Mouse (Mus musculus) liver, adult 2 months (tissue): ENCODE results near the gene Etfb. TPM values are rescaled to one million over a fixed set of nuclear protein-coding genes. Genes with fewer than 3 reads are reported as not detected.

ENCODE experiments used
- DNase-seq: peaks from one replicate; pipeline ENCODE4 v3.0.0-alpha.2; 2011; ENCODE audit warnings: low read depth, low spot score; ENCODE audit errors: extremely low read depth
- H3K27ac ChIP-seq: fragments of 200-500 bp; replicated peaks from 2 replicates; pipeline ENCODE4 v1.5.1; 2012; ENCODE audit warnings: low read depth, mild to moderate bottlenecking, control low read depth, inconsistent platforms, low read length; ENCODE audit not compliant: insufficient read depth
- H3K27me3 ChIP-seq: fragments of 200-500 bp; 2 replicates; pipeline ENCODE4 v1.6.1; 2012; ENCODE audit warnings: mild to moderate bottlenecking, moderate library complexity, low read length, inconsistent platforms; ENCODE audit not compliant: control insufficient read depth, insufficient read depth
- H3K36me3 ChIP-seq: fragments of 200-500 bp; 2 replicates; pipeline ENCODE4 v1.6.1; 2012; ENCODE audit warnings: low read length, inconsistent platforms; ENCODE audit not compliant: control insufficient read depth, insufficient read depth
- H3K4me1 ChIP-seq: fragments of 200-500 bp; 2 replicates; pipeline ENCODE4 v1.6.1; 2011; ENCODE audit warnings: low read length; ENCODE audit not compliant: control insufficient read depth, insufficient read depth
- H3K4me3 ChIP-seq: fragments of 200-500 bp; 2 replicates; pipeline ENCODE4 v1.5.1; 2011; ENCODE audit warnings: low read depth, mild to moderate bottlenecking, control low read depth, low read length, moderate library complexity; ENCODE audit not compliant: insufficient read depth
- H3K79me2 ChIP-seq: fragments of 200-500 bp; 2 replicates; pipeline ENCODE4 v1.6.1; 2012; ENCODE audit warnings: inconsistent platforms, mild to moderate bottlenecking, low read length, moderate library complexity; ENCODE audit not compliant: control insufficient read depth, insufficient read depth
- H3K9ac ChIP-seq: fragments of 200-500 bp; 2 replicates; pipeline ENCODE4 v1.6.1; 2012; ENCODE audit warnings: low read depth, mild to moderate bottlenecking, control low read depth, inconsistent platforms, low read length
- CTCF ChIP-seq: fragments of 200-500 bp; IDR thresholded peaks from 2 replicates; pipeline ENCODE4 v1.5.1; 2011; ENCODE audit warnings: low read depth, low read length, control low read depth
- POLR2A ChIP-seq: fragments of 200-500 bp; IDR thresholded peaks from 2 replicates; pipeline ENCODE4 v1.6.1; 2011; ENCODE audit warnings: low read length, control low read depth; ENCODE audit not compliant: insufficient read depth; ENCODE audit errors: extremely low read depth
- WGBS: fragments of 180-500 bp; shearing (Covaris S2); methylation state at CpG from one replicate; pipeline ENCODE4 v1.1.7; 2018; 5-methylcytosine and 5-hydroxymethylcytosine counted together
- polyA plus RNA-seq: library from polyadenylated mRNA; depleted of rRNA; stranded (reverse); fragments of >200 nt; gene quantifications from 2 replicates; pipeline ENCODE4 v1.2.3, GENCODE M21; 2012
- total RNA-seq: library from RNA; depleted of rRNA; stranded (reverse); fragments of >200 nt; gene quantifications from 2 replicates; pipeline ENCODE4 v1.2.3, GENCODE M21; 2014

Gene Etfb
- total and polyA plus RNA-seq, 2 experiments, result 330 to 572 TPM

DNA sequence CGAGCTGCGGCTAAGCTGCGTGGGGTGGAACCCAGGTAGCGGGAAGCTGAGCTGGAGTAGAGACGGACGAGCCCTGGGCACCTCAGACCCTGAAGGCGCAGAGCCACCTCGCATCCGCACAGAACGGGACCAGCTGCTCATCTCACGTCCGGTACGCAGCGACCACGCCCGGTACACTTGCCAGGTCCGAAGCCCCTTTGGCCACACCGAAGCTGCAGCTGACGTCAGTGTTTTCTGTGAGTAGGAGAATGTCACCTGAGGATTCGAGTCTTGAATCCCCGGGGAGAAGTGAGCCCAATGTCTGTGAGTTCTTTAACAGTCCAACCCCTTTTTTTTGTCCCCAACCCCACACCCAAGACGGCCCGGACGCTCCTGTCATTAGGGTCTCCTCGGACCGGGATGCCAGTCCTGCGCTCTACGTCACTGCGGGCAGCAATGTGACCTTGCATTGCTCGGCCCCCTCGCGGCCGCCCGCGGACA is 21.0 kb downstream of the Etfb start:
- peak overlapping the region; percentile 52; the same call in 1 of the 2 replicates for H3K4me3 ChIP-seq
- no peaks in the 10 kb centered on the region for H3K27me3 ChIP-seq
- WGBS, result 25% methylated on average over 35 of the region's 35 CpGs
- no peaks in the 10 kb centered on the region for H3K36me3 ChIP-seq
- TF ChIP-seq CTCF (0 out of 2 replicates have a peak, but pooled peaks have one; percentile 17), POLR2A (no peak)
- DNase-seq, result no peak
- H3K27ac ChIP-seq, result no peak overlapping the region
- H3K9ac ChIP-seq, result peak overlapping the region; percentile 48
- no peaks in the 10 kb centered on the region for H3K79me2 ChIP-seq
- H3K4me1 ChIP-seq, result peaks cover 2% of the 10 kb centered on the region

DNA sequence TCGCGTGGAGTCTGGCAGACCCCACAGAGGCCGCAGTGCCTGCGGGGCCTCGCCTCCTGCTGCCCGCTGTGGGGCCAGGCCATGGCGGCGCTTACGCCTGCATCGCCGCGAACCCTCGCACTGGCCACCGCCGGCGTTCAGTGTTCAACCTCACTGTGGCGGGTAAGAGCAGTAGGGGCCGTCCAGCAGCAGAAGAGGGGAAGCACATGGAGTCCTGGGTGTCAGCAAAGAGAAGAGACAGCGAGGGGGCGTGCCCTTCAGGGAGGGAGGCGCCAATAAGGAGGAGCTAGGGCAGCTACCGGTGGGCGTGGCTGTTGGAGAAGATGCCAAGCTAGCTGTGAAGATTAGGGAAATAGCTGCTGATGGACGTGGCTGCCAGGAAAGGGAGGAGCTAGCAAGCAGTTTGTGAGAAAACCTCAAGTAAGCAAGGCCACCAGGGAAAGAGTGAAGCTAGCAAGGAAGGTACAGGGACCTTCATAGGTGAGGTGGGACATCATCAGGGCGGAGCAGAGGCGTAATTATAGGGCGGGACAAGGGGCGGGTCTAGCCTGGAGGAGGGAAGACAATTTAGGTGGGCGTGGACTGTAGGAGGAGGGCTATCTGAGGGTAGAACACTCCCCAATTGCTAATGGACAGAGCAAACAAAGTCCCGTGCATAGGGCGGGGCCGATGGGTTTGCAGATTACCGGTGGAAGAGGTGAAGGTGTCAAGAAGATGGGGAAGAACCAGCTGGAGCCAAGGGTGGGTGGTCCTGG is 21.6 kb downstream of the Etfb start:
- Histone ChIP-seq H3K4me3 (peak overlapping the region; percentile 60), H3K36me3 (no peaks in the 10 kb centered on the region), H3K27ac (no peak overlapping the region), H3K9ac (peak overlapping the region; percentile 48), H3K4me1 (peaks cover 2% of the 10 kb centered on the region), H3K79me2 (no peaks in the 10 kb centered on the region), H3K27me3 (no peaks in the 10 kb centered on the region)
- WGBS, result 3% methylated on average over 33 of the region's 33 CpGs
- DNase-seq, result peak; percentile 75
- TF ChIP-seq POLR2A, result no peak
- TF ChIP-seq CTCF, result no peak

DNA sequence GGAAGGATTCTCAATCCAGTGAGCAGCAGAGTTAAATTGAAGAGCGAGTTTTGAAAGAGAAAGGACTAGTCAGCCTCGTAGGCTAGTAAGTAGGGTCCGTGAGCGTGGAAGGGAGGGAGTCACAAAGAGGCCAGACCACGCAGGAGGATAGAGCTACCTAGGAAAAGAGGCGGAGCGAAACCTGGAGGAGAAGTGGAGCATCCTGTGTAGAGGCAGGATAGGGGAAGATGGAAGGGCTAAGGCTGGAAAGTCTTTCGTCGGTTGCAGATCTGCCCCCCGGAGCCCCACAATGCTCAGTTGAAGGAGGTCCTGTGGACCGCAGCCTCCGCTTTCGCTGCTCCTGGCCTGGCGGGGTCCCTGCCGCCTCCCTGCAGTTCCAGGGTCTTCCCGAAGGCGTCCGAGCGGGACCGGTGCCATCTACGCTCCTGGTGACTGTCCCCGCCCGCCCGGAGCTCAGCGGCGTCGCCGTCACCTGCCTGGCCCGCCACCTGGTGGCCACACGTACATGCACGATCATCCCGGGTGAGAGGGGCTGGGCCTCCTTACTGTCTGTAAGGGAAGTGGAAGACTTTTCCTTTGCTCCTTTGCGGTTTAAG is 22.3 kb downstream of the Etfb start:
- Histone ChIP-seq H3K9ac (peak overlapping the region; percentile 22), H3K79me2 (no peaks in the 10 kb centered on the region), H3K4me1 (peaks cover 2% of the 10 kb centered on the region), H3K27ac (no peak overlapping the region), H3K36me3 (no peaks in the 10 kb centered on the region), H3K27me3 (no peaks in the 10 kb centered on the region), H3K4me3 (peak overlapping the region; percentile 60)
- TF ChIP-seq CTCF (peak; percentile 84), POLR2A (no peak)
- DNase-seq, result peak; percentile 33
- WGBS, result under 1% methylated on average over 33 of the region's 33 CpGs

- H3K27me3 ChIP-seq, result no peaks in the 10 kb centered on the region
- 75% methylated on average over 8 of the region's 8 CpGs for WGBS
- DNase-seq, result no peak
Observed at GRCm38 (mm10) chr7:43470373-43470772, 26.5 kb downstream of the Etfb start.

DNA sequence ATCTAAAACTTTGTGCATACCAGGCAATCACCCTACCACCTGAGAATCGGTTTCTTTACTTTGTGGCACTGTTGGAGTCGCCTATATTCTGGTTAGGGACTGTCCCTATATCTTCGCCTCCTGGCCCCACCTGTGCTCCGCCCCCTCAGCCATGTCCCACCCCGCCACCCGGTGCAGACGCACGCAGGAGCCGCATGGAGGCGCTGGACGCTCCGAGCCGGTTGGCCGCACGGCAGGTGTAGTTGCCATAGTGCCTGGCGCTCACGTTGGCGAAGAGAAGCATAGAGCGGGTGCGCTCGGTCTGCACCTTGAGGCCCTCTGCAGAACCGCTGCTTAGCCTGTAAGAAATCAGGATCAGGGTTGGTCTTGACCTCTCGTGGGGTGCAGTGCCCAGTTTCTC is 31.8 kb downstream of the Etfb start:
- no peak overlapping the region for H3K9ac ChIP-seq
- no peaks in the 10 kb centered on the region for H3K79me2 ChIP-seq
- no peak overlapping the region for H3K27ac ChIP-seq
- no peak for DNase-seq
- TF ChIP-seq POLR2A (no peak), CTCF (no peak)
- H3K36me3 ChIP-seq, result no peaks in the 10 kb centered on the region
- 9% methylated on average over 23 of the region's 23 CpGs for WGBS
- H3K27me3 ChIP-seq, result peaks cover 9% of the 10 kb centered on the region; the same call in 1 of the 2 replicates
- H3K4me1 ChIP-seq, result no peaks in the 10 kb centered on the region
- no peak overlapping the region for H3K4me3 ChIP-seq

More at GRCm38 (mm10) chr7:43470373-43470772, 26.5 kb downstream of the Etfb start:
- no peaks in the 10 kb centered on the region for H3K79me2 ChIP-seq
- H3K4me1 ChIP-seq, result peaks cover 2% of the 10 kb centered on the region
- TF ChIP-seq CTCF (peak; percentile 67; the same call in 1 of the 2 replicates), POLR2A (no peak)
- H3K9ac ChIP-seq, result no peak overlapping the region
- no peaks in the 10 kb centered on the region for H3K36me3 ChIP-seq
- H3K27ac ChIP-seq, result no peak overlapping the region
- no peak overlapping the region for H3K4me3 ChIP-seq
